Mouse (Mus musculus): ENCODE results near the gene E2f6. TPM values are rescaled to one million over a fixed set of nuclear protein-coding genes. Genes with fewer than 3 reads are reported as not detected.

Gene E2f6
- total RNA-seq (2023) = 1 to 10 TPM; 7.9 to 8.4 TPM

DNA sequence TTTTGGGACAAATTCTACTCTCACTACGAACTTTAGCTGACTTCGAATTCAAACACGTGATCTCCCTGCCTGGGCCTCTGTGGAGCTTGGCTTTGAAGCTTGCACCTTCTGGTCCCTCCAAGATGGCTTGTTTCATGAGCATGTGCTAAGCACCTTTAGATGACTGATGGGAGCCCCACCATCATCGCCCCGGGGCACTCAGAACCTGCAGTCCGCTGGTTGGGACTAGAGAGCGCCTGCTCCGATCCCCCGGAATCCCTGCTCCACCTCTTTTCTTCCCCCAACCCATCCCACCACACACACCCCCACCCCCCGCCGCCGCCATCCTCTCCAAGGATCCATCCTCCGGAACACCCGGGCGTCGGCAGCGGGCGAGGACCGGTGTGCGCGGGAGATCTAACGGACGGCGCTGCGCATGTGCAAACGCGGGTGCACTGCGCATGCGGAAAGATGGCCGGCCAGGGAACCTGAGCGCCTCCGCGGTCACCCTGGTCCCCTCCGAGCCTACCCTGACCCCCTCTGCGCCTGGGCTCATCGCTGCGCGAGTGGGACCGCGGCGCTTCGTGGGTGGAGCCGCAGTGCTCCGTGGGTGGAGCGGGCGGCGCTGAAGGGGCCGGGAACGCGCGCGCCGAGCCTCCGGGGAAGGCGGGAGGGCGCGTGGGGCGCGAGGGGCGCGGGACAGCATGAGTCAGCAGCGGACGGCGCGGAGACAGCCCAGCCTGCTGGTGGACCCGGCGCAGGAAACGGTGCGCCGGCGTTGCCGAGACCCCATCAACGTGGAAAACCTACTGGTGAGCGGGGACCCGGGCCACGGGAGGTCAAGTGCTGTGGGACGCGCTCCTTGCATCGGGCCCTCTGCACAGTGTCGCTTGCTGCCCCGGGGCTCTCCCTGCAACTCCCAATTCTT is at the start of gene E2f6:
TSS of gene E2f6 (plus strand) at position 439 of the 907 bp plus-strand sequence.

DNA sequence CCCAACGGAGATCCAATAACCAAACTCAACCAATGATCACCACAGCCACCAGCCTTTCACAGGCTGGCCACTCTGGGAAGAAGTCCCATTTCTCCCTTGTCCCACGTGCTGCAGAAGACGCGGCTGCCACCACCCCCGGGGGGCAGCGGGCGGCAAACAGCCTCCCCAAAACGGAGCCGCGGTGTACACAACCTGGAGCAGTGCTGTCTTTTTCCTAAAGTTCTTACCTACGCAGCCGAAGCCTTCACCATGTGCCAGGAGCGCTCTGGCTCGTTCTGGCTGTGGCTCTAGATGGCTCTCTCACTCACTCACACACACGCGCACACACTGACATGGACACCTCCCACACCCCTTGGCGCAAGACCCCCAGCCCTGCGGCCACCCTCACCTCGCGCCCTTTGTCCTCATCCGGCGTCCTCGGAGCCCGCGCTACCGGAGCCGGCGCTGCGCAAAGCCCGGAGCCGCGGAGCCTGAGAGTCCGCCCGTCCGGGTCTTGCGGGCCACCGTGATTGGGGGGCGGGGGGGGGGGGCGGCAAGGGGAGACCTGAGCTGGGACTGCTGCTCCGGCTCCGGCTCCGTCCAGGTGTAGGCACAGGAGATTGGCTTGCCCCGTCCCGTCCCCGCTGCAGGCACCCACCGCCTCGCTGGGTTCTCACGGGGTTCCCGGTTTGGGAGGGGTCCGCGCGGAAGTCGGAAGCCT is 10.4 kb upstream of the E2f6 start, which contains the start of gene Greb1:
TSS of gene Greb1 (minus strand) at position 628 of the 700 bp plus-strand sequence.

Other genes starting within 250 kb of the E2f6 start
- gene Lpin1, start 200.0 kb upstream of the E2f6 start, total RNA-seq (2023) = 10 to 100 TPM; 35.4 to 35.8 TPM
- gene Ntsr2, start 157.6 kb upstream of the E2f6 start, total RNA-seq (2023) = not detected
- under 1 TPM in 1 of 2 experiments, not detected in 1; 0.79 TPM for gene Greb1, start 10.1 kb upstream of the E2f6 start, total RNA-seq (2023)
- 10 to 100 TPM; 58.3 TPM for gene Rock2, start 83.9 kb downstream of the E2f6 start, total RNA-seq (2023)
- 10 to 100 TPM; 54.4 to 67.5 TPM for gene Pqlc3, start 189.4 kb downstream of the E2f6 start, total RNA-seq (2023)
- 1 to 10 TPM in 1 of 2 experiments, under 1 TPM in 1; 0.46 to 1.4 TPM for gene 2410004P03Rik, start 200.8 kb downstream of the E2f6 start, total RNA-seq (2023)